In the genomic region with DNA sequence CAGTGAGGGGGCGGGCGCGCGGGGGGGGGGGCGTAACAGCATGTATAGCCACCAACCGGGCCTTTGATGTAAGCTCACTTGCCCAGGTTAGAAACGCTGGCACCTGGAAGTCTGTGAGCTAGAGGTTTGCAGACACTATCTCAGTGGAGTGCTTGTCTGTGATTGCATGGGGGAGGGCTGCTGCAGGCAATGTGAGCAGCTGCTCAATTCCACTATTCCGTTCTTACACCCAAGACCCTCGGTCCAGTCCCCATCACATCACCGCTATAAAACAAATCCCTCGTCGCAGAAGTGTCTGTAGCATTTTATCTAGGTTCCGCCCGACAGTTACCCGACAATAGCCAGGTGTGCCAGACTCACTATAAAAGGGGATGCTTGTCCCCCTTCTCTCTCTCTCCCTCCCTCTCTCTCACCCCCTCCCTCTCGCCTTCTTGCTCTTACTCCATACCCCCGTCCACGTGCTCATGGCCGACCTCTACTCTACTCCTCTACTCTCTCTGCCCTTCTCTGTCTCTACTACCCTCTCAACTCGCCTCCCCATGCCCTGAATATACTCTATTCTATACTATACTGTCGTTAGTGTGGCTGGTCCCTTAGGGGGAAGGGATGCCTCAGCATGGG, we compare ENCODE assay signal across 8 mouse cellular contexts.
DNase-seq lines count a peak whose midpoint lies in the region; ATAC-seq and TF ChIP-seq lines count a peak whose summit lies in the region.

No protein-coding gene starts in this region.

- TF ChIP-seq POLR2A in embryonic fibroblast, embryonic 13.5 days (IDR thresholded peaks at IDR 0.05; ENCODE audit: low read depth, low read length): no peak

- peak overlapping the region; percentile 89 for H3K27ac ChIP-seq in embryonic fibroblast, embryonic 13.5 days (ENCODE audit: insufficient read depth, low read length)

- no peaks in the 10 kb centered on the region for H3K4me1 ChIP-seq in embryonic fibroblast, embryonic 13.5 days (ENCODE audit: control insufficient read depth, insufficient read depth, low read length)

- intact Hi-C loops in left cerebral cortex, postnatal 25 days (cut with DNase I): loop anchor here (2.0 to 10.0 kb wide), 4 partner anchors 104 to 311 kb away; no protein-coding TSS in a partner anchor

- no peak for ATAC-seq in granulocyte monocyte progenitor cell, adult 5-6 weeks (replicated peaks; ENCODE audit: poor library complexity, severe bottlenecking)

- no peak for TF ChIP-seq CTCF in embryonic fibroblast, embryonic 13.5 days (IDR thresholded peaks at IDR 0.05; ENCODE audit: borderline replicate concordance, insufficient read depth, low read length)

- DNase-seq in kidney, postnatal 4 days: peak; percentile 13 to 36
- no peak for DNase-seq in kidney, postnatal 25 days
- DNase-seq in brain, adult 2 months (ENCODE audit: low read depth, low spot score): peak; percentile 49
- DNase-seq in left cerebral cortex, postnatal 25 days (ENCODE audit: low spot score in 2 of 2): peak; percentile 3 to 4
- DNase-seq in naive thymus-derived CD4-positive, alpha-beta T cell, adult 2 months (ENCODE audit: low read depth): peak; percentile 31
- DNase-seq in natural killer cell, adult 2 months (ENCODE audit: low spot score in 2 of 2): no peak

- peak overlapping the region; percentile 32; the same call in 1 of the 2 replicates for H3K4me3 ChIP-seq in embryonic fibroblast, embryonic 13.5 days (ENCODE audit: insufficient read depth, low read length)

Comparison
In these comparisons a context has a peak if more than half of its experiments do, and no peak if none do; other contexts are left out.
1. DNase-seq: peak in kidney, postnatal 4 days (2 of 2), brain, adult 2 months (single experiment), left cerebral cortex, postnatal 25 days (2 of 2) and naive thymus-derived CD4-positive, alpha-beta T cell, adult 2 months (single experiment); none in kidney, postnatal 25 days (0 of 2) and natural killer cell, adult 2 months (0 of 2).